Mouse (Mus musculus): Measurements from ENCODE around the gene Palm.

The Palm gene

DNA sequence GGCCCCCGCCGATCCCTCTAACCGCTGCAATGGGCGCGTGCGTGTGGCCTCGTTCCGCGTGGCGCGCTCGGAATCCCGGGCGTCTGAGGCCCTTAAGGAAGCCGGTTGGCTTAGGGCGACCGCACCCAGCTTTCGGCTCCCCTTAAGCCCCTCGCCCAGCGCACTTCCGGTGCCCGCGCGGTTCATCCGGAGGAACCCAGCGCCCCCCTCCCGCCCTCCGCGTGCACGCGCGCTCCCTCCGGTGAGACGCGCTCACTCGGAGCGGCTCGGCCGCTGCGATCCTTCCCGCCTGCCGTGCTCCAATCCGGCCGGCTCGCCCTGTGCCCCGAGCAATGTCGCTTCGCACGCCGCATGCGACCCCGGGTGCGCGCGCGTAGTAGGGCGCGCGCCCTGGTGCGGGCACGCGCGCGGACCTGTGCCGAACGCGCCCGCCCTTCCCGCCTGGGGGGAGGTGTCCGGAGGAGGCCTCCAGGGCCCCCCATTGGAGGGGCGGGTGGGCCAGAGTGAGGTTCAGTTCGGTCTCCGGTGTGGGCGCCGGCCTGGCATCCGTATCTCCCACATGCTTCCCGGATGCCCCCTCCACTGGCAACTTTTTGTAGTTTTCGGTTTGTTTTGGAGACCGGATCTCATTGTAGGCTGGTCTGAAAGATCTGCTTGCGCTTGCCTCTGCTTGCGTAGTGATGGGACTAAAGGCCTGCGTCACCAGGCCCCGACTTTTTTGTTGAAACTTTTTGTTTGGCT is 61.6 kb downstream of the Palm start:
- DNase-seq (ENCODE audit: extremely low read depth, low read depth), result no peak

DNA sequence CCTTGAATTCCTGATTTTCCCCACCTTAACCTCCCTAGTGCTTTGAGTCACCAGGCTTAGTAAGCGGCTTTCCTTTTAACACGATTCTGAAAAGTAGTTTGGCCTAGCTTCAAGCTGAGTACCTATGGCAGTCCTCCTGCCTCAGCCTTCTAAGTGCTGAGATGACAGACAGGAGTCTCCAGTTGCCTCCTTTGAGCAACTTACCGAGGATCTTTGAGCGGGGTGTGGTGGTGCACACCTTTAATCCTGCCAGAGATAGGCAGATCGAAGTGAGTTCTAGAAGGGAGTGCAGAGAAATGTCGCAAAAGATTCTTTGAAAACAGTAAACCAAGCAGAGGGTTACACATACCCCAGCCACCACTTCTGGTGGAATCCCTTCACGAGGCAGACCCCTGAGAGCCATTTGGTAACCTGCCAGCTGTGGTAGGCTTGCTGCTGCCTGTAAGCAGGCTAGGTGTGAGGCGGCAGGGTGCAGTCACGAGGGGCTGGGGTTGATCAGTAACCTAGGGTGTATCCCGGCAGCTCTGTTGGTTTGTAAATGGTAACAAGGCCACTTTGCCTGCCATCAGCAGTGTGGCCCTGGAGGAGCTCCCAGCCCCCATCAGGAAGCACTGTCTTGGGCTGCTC is 62.3 kb downstream of the Palm start:
- no peak for DNase-seq (ENCODE audit: extremely low read depth, low read depth)

GRCm38 (mm10) chr10:79856280-79856679 is 62.9 kb downstream of the Palm start:
- DNase-seq (ENCODE audit: extremely low read depth, low read depth), result no peak

- DNase-seq (ENCODE audit: extremely low read depth, low read depth), result no peak
Measured at GRCm38 (mm10) chr10:79856704-79857451, 63.5 kb downstream of the Palm start.

DNA sequence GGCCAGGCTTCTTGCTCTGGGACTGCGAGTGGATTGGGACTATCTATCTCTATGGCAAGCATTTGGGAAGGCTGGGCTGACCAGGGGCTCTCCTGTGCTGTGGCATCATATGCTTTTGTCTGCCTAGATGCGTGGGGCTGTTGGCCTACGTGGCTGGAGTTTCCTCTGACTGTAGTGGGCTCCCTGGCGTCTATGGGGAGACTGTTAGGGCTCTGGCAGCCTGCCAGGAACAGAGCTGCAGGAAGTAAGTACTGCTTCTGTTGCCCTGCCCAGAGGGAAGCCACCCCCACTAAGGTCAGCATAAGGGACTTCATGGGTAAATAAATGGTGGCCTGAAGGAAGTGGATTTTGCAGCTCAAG is 64.1 kb downstream of the Palm start:
- no peak for DNase-seq (ENCODE audit: extremely low read depth, low read depth)

GRCm38 (mm10) chr10:79857894-79858293 is 64.5 kb downstream of the Palm start:
- DNase-seq (ENCODE audit: extremely low read depth, low read depth), result no peak

GRCm38 (mm10) chr10:79858416-79859074 is 65.2 kb downstream of the Palm start:
- no peak for DNase-seq (ENCODE audit: extremely low read depth, low read depth)

DNA sequence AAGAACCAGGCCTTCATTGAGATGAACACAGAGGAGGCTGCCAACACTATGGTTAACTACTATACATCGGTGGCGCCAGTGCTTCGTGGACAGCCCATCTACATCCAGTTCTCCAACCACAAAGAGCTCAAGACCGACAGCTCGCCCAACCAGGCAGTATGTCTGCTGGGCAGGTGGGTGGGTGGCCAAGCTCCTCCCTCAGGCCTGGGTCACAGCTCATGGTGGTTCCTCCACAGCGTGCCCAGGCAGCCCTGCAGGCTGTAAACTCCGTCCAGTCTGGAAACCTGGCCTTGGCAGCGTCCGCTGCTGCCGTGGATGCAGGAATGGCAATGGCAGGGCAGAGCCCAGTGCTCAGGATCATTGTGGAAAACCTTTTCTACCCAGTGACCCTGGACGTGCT is 65.7 kb downstream of the Palm start:
- no peak for DNase-seq (ENCODE audit: extremely low read depth, low read depth)

DNA sequence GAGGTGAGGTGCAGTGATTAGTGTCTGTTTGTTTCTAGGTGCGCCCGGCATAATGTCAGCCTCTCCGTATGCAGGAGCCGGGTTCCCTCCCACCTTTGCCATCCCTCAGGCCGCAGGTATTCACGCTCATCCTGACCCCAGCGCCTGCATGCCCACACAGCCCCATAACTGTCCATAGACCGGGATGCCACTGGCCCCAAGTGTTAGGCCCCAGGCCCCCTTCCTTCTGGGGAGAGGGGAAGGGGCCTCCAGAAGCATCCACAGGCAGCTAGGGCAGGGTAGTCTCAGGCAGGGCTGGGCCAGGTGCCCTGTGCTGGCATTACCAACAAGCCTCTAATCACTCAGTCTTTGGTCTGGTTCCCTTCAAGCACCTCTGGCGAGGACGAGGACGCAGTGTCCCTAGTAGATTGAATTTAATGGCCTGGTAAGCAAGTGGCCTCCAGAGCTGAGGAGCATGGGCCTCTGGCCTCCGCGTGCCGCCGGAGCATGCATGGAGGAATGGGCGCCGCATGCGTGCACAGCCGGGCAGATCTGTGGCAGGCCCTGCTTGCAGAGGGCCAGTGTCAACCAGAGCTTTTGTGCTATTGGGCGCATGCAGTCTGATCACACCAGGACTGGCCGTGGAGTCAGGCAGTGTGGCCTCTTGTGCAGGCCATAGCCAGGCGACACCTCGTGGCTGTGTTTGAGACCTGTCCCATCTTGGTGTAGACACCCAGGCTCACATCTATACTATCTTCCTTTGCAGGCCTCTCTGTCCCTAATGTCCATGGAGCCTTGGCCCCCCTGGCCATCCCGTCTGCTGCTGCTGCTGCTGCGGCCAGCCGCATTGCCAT is 66.9 kb downstream of the Palm start:
- DNase-seq (ENCODE audit: extremely low read depth, low read depth), result no peak

GRCm38 (mm10) chr10:79861230-79862048 is 68.1 kb downstream of the Palm start:
- no peak for DNase-seq (ENCODE audit: extremely low read depth, low read depth)

- no peak for DNase-seq (ENCODE audit: extremely low read depth, low read depth)
Measured at GRCm38 (mm10) chr10:79862049-79862788, 68.8 kb downstream of the Palm start.

DNA sequence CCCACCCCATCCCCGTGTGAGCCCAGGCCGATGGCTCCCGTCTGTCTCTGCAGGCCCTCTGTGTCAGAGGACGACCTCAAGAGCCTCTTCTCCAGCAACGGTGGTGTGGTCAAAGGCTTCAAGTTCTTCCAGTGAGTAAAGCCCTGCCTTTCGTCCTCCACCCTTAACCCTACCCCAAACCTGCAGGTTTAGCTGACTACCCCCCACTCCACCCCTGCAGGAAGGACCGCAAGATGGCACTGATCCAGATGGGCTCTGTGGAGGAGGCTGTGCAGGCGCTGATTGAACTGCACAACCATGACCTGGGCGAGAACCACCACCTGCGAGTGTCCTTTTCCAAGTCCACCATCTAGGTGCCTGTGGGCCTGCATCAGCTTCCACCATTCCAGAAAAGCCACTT is 69.6 kb downstream of the Palm start:
- no peak for DNase-seq (ENCODE audit: extremely low read depth, low read depth)

GRCm38 (mm10) chr10:79864351-79865188 is 71.2 kb downstream of the Palm start:
- no peak for DNase-seq (ENCODE audit: extremely low read depth, low read depth)

- no peak for DNase-seq (ENCODE audit: extremely low read depth, low read depth)
Measured at GRCm38 (mm10) chr10:79865189-79865601, 71.8 kb downstream of the Palm start.

DNA sequence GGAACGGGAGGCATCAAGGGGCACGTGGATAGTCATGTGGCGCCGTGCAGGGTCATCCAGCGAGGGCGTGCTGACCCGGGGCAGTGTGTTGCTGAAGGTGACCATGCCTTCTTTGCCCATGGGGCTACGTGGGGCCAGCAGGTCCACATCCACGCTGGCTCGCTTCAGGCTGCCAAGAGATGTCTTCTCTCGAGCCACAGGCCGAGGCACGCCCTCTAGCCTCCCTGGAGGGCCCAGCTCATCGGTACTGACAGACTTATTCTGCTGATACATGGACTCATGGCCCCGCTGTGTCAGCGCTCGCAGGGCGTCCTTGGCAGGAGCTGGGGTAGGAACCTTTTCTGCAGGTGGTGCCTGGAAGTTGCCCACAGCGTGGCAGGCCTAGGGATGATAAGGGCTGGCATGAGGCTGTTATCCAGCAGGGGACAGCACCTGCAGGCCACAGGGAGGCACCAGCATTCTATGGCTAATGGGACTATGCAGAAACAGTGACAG is 72.5 kb downstream of the Palm start:
- DNase-seq (ENCODE audit: extremely low read depth, low read depth), result no peak

- no peak for DNase-seq (ENCODE audit: extremely low read depth, low read depth)
Measured at GRCm38 (mm10) chr10:79866601-79867000, 73.2 kb downstream of the Palm start.
